Mouse (Mus musculus) small intestine, adult 2 months (tissue): ENCODE measurements around the gene Mettl4. TPM values are rescaled to one million over a fixed set of nuclear protein-coding genes. Genes with fewer than 3 reads are reported as not detected.
A peak's percentile ranks its signal among the peaks of the same experiment; 100 is the strongest.

Source experiments
- H3K27ac ChIP-seq: fragments of 200-500 bp; 2 replicates; pipeline ENCODE4 v1.5.1; 2012; ENCODE audit warnings: low read depth, low read length, control low read depth, inconsistent platforms; ENCODE audit not compliant: insufficient read depth
- H3K27me3 ChIP-seq: fragments of 200-500 bp; 2 replicates; pipeline ENCODE4 v1.6.1; 2012; ENCODE audit warnings: mild to moderate bottlenecking, moderate library complexity, low read length, inconsistent platforms; ENCODE audit not compliant: control insufficient read depth, insufficient read depth
- H3K36me3 ChIP-seq: fragments of 200-500 bp; 2 replicates; pipeline ENCODE4 v1.6.1; 2012; ENCODE audit warnings: mild to moderate bottlenecking, low read length, control low read depth, inconsistent platforms; ENCODE audit not compliant: control insufficient read depth, insufficient read depth
- H3K4me1 ChIP-seq: fragments of 200-500 bp; 2 replicates; pipeline ENCODE4 v1.6.1; 2012; ENCODE audit warnings: low read length, inconsistent platforms, mixed read lengths; ENCODE audit not compliant: control insufficient read depth, insufficient read depth, insufficient read length
- H3K4me3 ChIP-seq: fragments of 200-500 bp; 2 replicates; pipeline ENCODE4 v1.5.1; 2012; ENCODE audit warnings: low read depth, mild to moderate bottlenecking, control low read depth, inconsistent platforms, low read length, moderate library complexity
- CTCF ChIP-seq: fragments of 200-500 bp; IDR thresholded peaks from 2 replicates; pipeline ENCODE4 v1.5.1; 2012; ENCODE audit warnings: low read depth, mild to moderate bottlenecking, control low read depth, inconsistent platforms, low read length, moderate library complexity, mixed read lengths; ENCODE audit not compliant: insufficient replicate concordance, insufficient read length; ENCODE audit errors: extremely low read depth
- POLR2A ChIP-seq: fragments of 200-500 bp; IDR thresholded peaks from 2 replicates; pipeline ENCODE4 v1.6.1; 2012; ENCODE audit warnings: low read depth, mild to moderate bottlenecking, control low read depth, inconsistent platforms, low read length, moderate library complexity
- WGBS: fragments of 180-500 bp; shearing (Covaris S2); methylation state at CpG from one replicate; pipeline ENCODE4 v1.1.7; 2018; 5-methylcytosine and 5-hydroxymethylcytosine counted together
- polyA plus RNA-seq: library from polyadenylated mRNA; depleted of rRNA; stranded (reverse); fragments of >200 nt; gene quantifications from 2 replicates; pipeline ENCODE4 v1.2.3, GENCODE M21; 2012; rRNA removed

Gene Mettl4
- 0.33 and 0.60 TPM in 2 replicates for polyA plus RNA-seq

DNA sequence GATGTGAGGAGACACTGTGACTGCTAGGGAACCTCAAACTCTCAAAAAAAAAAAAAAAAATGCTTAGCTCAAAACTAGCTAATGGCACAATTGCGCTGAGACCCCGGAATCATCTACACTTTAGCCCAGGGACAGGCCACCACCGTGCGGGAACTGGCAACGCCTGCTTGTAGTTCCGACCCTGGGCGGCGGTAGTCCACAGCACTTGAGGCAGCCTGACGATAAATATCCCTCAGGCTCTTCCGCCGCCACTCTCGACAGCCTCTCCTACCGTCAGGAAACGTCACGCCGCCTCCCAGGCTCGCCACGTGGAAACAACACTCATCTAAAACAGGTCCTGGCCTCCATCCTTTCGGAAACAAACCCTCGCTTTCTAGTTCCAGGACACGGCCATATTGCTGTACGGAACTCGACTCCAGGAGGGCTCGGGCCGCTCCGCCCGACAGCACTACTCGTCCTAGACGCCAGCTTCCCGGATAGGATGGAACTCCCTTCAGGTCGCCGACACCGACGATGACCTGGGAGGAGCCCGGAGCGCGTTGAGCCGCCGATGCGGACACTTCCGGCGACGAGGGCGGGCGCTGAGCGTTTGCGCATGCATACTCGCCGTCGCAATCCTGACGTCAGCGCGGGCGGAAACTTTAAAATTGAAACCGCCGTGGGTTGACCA, at the start of gene Mettl4:
Mettl4 (minus strand) TSS at position 554 of the 670 bp plus-strand sequence.
- H3K27me3 ChIP-seq: no peaks in the 10 kb centered on the region
- H3K4me3 ChIP-seq: peak within 1 kb of the TSS; percentile 92
- no peaks in the 10 kb centered on the region for H3K4me1 ChIP-seq
- peak; percentile 44; the same call in 1 of the 2 replicates for TF ChIP-seq POLR2A
- TF ChIP-seq CTCF: no peak
- WGBS: under 1% methylated on average over 56 of the region's 56 CpGs
- H3K27ac ChIP-seq: peak within 1 kb of the TSS; percentile 95
- H3K36me3 ChIP-seq: no peaks in the 10 kb centered on the region

DNA sequence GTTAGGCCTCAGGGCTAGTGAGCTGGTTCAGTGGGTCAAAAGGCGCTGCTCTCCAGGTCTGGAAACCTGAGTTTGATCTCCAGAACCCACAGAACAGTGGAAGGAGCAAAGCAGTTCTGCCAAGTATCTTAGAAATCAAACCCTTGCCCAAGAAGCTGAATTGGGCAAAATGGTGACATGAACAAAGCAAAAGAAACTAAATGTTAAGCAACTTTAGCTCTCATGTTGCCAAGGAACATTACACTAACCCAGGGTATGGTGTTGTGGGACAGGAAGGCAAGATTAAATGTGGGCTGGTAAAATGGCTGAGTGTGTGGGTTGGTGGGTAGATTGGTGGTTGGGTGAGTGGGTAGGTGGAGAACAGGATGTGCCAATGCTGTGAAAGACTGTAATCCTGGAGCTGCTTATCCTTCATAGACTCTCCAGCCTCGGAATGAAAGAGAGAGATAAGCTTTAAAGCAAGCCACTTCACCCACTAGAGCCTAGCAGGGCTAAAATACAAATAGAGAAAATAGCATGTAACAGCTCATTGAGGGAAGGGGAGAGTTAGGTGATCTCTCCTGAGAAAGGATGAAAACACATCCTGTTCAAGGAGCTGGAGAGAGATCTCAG, 29.2 kb upstream of the Mettl4 start:
- Histone ChIP-seq H3K27ac (no peak overlapping the region), H3K27me3 (no peaks in the 10 kb centered on the region), H3K36me3 (peaks cover 5% of the 10 kb centered on the region), H3K4me3 (no peak overlapping the region), H3K4me1 (no peaks in the 10 kb centered on the region)
- TF ChIP-seq CTCF (no peak), POLR2A (no peak)
- 63% methylated on average over 2 of the region's 2 CpGs for WGBS

DNA sequence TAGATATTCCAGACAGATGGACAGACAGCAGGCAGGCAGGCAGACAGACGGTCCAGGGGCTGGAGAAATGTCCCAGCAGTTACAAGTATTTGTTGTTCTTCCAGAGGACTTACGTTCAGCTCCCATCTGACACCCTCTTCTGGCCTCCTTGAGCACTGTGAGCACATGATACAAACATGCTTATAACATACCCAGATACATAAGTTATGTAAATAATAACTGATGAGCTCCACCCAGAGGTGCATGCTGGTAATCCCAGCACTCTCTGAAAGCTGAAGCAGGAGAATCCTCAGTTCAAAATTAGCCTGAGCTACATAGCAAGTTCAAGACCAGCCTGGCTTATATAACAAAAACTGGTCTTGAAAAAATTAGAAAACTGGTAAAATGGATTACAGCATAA, 18.7 kb upstream of the Mettl4 start:
- peaks cover 12% of the 10 kb centered on the region for H3K36me3 ChIP-seq
- no peaks in the 10 kb centered on the region for H3K4me1 ChIP-seq
- no peak for TF ChIP-seq CTCF
- no peak for TF ChIP-seq POLR2A
- no peak overlapping the region for H3K4me3 ChIP-seq
- H3K27me3 ChIP-seq: no peaks in the 10 kb centered on the region
- H3K27ac ChIP-seq: no peak overlapping the region
- 93% methylated on average over 2 of the region's 2 CpGs for WGBS

DNA sequence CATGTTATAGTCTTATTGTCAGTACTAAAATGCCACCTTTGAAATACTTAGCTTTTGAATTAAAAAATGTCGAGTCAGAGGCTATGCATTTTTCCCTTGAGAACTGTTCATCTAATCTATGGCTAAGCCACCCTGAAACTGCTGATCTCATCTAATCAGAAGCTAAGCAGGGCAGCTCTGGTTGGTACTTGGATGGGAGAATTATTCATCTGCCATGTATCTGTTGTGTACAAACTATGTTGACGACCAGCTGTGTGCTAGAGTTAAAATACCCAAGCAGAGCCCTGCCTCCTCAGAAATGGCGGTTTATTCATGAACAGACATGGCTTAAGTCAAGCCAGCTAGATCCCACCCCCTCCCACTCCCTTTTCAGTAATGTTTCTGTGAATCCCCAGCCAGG, 14.9 kb upstream of the Mettl4 start:
- TF ChIP-seq CTCF (no peak), POLR2A (no peak)
- H3K4me1 ChIP-seq: no peaks in the 10 kb centered on the region
- H3K27ac ChIP-seq: no peak overlapping the region
- 87% methylated on average over 3 of the region's 3 CpGs for WGBS
- H3K36me3 ChIP-seq: peaks cover 10% of the 10 kb centered on the region
- H3K4me3 ChIP-seq: no peak overlapping the region
- H3K27me3 ChIP-seq: no peaks in the 10 kb centered on the region

DNA sequence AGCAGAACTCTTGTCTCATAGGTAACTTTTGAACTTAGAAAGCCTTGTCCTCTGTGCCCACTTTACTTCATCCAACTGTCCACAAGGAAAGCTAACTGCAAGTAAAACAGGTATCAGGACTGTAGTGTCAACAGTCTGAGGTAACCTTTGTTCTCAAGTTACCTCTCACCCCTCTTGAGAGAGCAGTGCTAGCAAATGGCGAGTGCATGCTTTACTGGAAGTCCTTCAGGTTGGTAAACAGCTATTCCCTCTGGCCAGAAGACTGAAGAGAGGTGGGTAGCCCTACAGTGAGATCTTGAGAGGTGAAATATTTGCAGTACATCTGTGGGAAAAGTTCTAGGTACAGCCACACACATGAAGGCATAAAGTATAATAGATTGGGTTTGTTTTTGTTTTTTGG, 14.2 kb upstream of the Mettl4 start:
- H3K27me3 ChIP-seq: no peaks in the 10 kb centered on the region
- peaks cover 10% of the 10 kb centered on the region for H3K36me3 ChIP-seq
- H3K4me3 ChIP-seq: no peak overlapping the region
- H3K4me1 ChIP-seq: no peaks in the 10 kb centered on the region
- TF ChIP-seq POLR2A (no peak), CTCF (no peak)
- no peak overlapping the region for H3K27ac ChIP-seq
- 81% methylated on average over 1 of the region's 1 CpGs for WGBS

DNA sequence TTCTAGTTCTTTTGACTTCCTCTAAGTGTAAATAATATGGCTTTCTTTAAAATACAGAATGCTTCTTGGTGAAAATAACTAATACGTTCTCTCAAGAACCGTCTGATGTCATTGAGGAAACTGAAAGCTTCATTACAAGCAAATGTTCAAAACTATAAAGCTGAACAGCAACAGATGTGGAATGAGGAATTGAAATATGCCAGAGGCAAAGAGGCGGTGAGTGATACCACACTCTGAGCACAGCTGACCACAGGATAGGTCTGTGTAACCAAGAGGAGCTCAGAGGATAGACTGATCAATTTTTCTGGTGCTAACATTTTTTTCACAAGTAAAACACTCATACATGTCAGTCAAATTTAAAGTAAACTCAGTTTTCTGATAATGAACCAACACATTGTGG, 12.6 kb upstream of the Mettl4 start:
- no peak overlapping the region for H3K27ac ChIP-seq
- no peak overlapping the region for H3K4me3 ChIP-seq
- TF ChIP-seq CTCF (no peak), POLR2A (no peak)
- WGBS: 95% methylated on average over 3 of the region's 3 CpGs
- H3K4me1 ChIP-seq: no peaks in the 10 kb centered on the region
- peaks cover 10% of the 10 kb centered on the region for H3K36me3 ChIP-seq
- H3K27me3 ChIP-seq: no peaks in the 10 kb centered on the region

DNA sequence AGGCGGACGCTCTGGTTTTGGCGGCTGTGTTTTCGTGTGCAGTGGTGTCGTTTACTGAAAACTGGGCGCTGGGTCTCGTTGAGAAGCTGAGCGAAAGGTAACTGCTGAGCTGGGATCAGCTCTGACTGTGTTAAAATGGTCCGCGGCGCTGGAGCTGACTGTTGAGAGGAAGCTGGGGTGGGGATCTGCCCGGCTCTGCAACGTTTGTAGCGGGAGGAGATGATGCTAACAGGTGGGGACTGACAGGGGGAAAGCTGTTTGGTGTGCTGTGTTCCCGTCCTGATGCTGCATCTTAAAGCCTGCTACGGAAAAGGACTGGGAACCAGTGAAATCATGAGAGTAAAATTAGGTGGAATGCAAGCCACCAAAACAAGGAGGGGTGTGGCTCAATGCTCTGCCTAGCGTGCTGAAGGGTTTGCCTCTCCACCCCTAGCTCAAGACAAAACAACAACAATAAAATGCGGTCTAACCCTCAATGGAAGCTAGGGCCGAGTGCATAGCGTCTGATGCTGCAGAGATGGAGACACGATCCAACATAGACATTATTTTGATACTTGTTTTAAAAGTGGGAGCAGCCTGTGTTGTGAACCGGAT, 414 bp upstream of the Mettl4 start:
- under 1% methylated on average over 22 of the region's 22 CpGs for WGBS
- TF ChIP-seq POLR2A (no peak), CTCF (no peak)

More for the DNA sequence above, 414 bp upstream of the Mettl4 start:
- H3K27me3 ChIP-seq: no peaks in the 10 kb centered on the region
- H3K36me3 ChIP-seq: no peaks in the 10 kb centered on the region
- no peaks in the 10 kb centered on the region for H3K4me1 ChIP-seq
- H3K27ac ChIP-seq: no peak overlapping the region
- peak overlapping the region; percentile 92 for H3K4me3 ChIP-seq
